Comparison of ENCODE assay signal across 8 mouse cellular contexts in genomic region chr10:61383715-61384047, GRCm38 (mm10). TPM values are rescaled to one million over a fixed set of nuclear protein-coding genes. Genes with fewer than 3 reads are reported as not detected.
DNase-seq lines count a peak whose midpoint lies in the region; ATAC-seq and TF ChIP-seq lines count a peak whose summit lies in the region.

No protein-coding gene starts in this region.

- no peak for TF ChIP-seq CTCF in midbrain, postnatal 0 days (IDR thresholded peaks at IDR 0.05)

- H3K36me3 ChIP-seq in kidney, embryonic 16.5 days (ENCODE audit: insufficient read depth, low read length) = no peaks in the 10 kb centered on the region
- H3K36me3 ChIP-seq in embryonic facial prominence, embryonic 12.5 days = no peaks in the 10 kb centered on the region
- no peaks in the 10 kb centered on the region for H3K36me3 ChIP-seq in intestine, embryonic 15.5 days
- no peaks in the 10 kb centered on the region for H3K36me3 ChIP-seq in midbrain, postnatal 0 days (ENCODE audit: insufficient read depth, low read length)

- no peaks in the 10 kb centered on the region for H3K9me3 ChIP-seq in kidney, embryonic 16.5 days (ENCODE audit: low read length)
- no peaks in the 10 kb centered on the region for H3K9me3 ChIP-seq in embryonic facial prominence, embryonic 12.5 days
- H3K9me3 ChIP-seq in intestine, embryonic 15.5 days = no peaks in the 10 kb centered on the region
- no peaks in the 10 kb centered on the region for H3K9me3 ChIP-seq in midbrain, postnatal 0 days (ENCODE audit: low read length)

- DNase-seq in kidney, adult 8-10 months = no peak
- DNase-seq in midbrain, postnatal 0 days (ENCODE audit: low spot score) = no peak
- DNase-seq in right cerebral cortex, postnatal 4 days = no peak
- DNase-seq in testis, postnatal 14 days (ENCODE audit: low spot score) = no peak

- H3K4me1 ChIP-seq in kidney, embryonic 16.5 days (ENCODE audit: insufficient read depth, low read length) = peaks cover 49% of the 10 kb centered on the region
- peaks cover 31% of the 10 kb centered on the region for H3K4me1 ChIP-seq in embryonic facial prominence, embryonic 12.5 days
- peaks cover 56% of the 10 kb centered on the region for H3K4me1 ChIP-seq in intestine, embryonic 15.5 days (replicated peaks)
- H3K4me1 ChIP-seq in midbrain, postnatal 0 days (ENCODE audit: insufficient read depth, low read length) = peaks cover 5% of the 10 kb centered on the region

- H3K9ac ChIP-seq in kidney, embryonic 16.5 days (replicated peaks; ENCODE audit: low read length) = peak overlapping the region; percentile 90
- H3K9ac ChIP-seq in embryonic facial prominence, embryonic 12.5 days = peak overlapping the region; percentile 71
- peak overlapping the region; percentile 70 for H3K9ac ChIP-seq in intestine, embryonic 15.5 days
- peak overlapping the region; percentile 65 for H3K9ac ChIP-seq in midbrain, postnatal 0 days (replicated peaks; ENCODE audit: low read length, poor library complexity, severe bottlenecking)

- WGBS in kidney, embryonic 16.5 days = 4% methylated on average over 11 of the region's 11 CpGs
- WGBS in embryonic facial prominence, embryonic 12.5 days = 3% methylated on average over 11 of the region's 11 CpGs
- 8% methylated on average over 11 of the region's 11 CpGs for WGBS in intestine, embryonic 15.5 days
- 2% methylated on average over 11 of the region's 11 CpGs for WGBS in midbrain, postnatal 0 days

- H3K27me3 ChIP-seq in kidney, embryonic 16.5 days (ENCODE audit: insufficient read depth, low read length) = no peaks in the 10 kb centered on the region
- H3K27me3 ChIP-seq in embryonic facial prominence, embryonic 12.5 days = peaks cover 9% of the 10 kb centered on the region; the same call in 1 of the 2 replicates
- H3K27me3 ChIP-seq in intestine, embryonic 15.5 days (replicated peaks) = no peaks in the 10 kb centered on the region
- H3K27me3 ChIP-seq in midbrain, postnatal 0 days (ENCODE audit: insufficient read depth, low read length) = no peaks in the 10 kb centered on the region

- peak overlapping the region; percentile 94 for H3K4me2 ChIP-seq in kidney, embryonic 16.5 days (replicated peaks; ENCODE audit: low read depth, low read length)
- H3K4me2 ChIP-seq in embryonic facial prominence, embryonic 12.5 days (replicated peaks) = peak overlapping the region; percentile 92
- peak overlapping the region; percentile 99 for H3K4me2 ChIP-seq in intestine, embryonic 15.5 days (replicated peaks)
- H3K4me2 ChIP-seq in midbrain, postnatal 0 days (ENCODE audit: low read depth, low read length, poor library complexity, severe bottlenecking) = peak overlapping the region; percentile 91

- H3K4me3 ChIP-seq in kidney, embryonic 16.5 days (ENCODE audit: low read length) = peak overlapping the region; percentile 78
- H3K4me3 ChIP-seq in embryonic facial prominence, embryonic 12.5 days = peak overlapping the region; percentile 63
- peak overlapping the region; percentile 67 for H3K4me3 ChIP-seq in intestine, embryonic 15.5 days (replicated peaks)
- peak overlapping the region; percentile 60 for H3K4me3 ChIP-seq in midbrain, postnatal 0 days (ENCODE audit: low read depth, low read length)

- H3K27ac ChIP-seq in kidney, embryonic 16.5 days (ENCODE audit: low read length) = peak overlapping the region; percentile 35; the same call in 1 of the 2 replicates
- no peak overlapping the region for H3K27ac ChIP-seq in embryonic facial prominence, embryonic 12.5 days
- no peak overlapping the region for H3K27ac ChIP-seq in intestine, embryonic 15.5 days
- peak overlapping the region; percentile 43; the same call in 1 of the 2 replicates for H3K27ac ChIP-seq in midbrain, postnatal 0 days (ENCODE audit: low read depth, low read length)

- no peak for ATAC-seq in kidney, embryonic 16.5 days (ENCODE audit: low FRiP score, low TSS enrichment)
- no peak for ATAC-seq in embryonic facial prominence, embryonic 12.5 days (ENCODE audit: insufficient number of reproducible peaks, insufficient read depth, low FRiP score, low TSS enrichment)
- no peak for ATAC-seq in intestine, embryonic 15.5 days
- 0 out of 2 replicates have a peak, but pooled peaks have one; percentile 22 for ATAC-seq in midbrain, postnatal 0 days (ENCODE audit: low FRiP score)
- no peak for ATAC-seq in activated CD4-positive, CD25-positive, alpha-beta regulatory T cell, adult 4 months

RNA-seq across cellular contexts. Expression of gene Pald1, which starts 0.4 kb away (rescaled TPM):
- 39.5 and 40.2 TPM in 2 replicates for polyA plus RNA-seq in kidney, embryonic 16.5 days (2015; fragmentation: Nextera tagmentation; extraction: Ambion mirVana)
- polyA plus RNA-seq in embryonic facial prominence, embryonic 12.5 days (2016; fragmentation: Nextera tagmentation; extraction: Ambion mirVana) = 26.7 and 28.6 TPM in 2 replicates
- 14.5 and 16.3 TPM in 2 replicates for polyA plus RNA-seq in intestine, embryonic 15.5 days (2015; fragmentation: Nextera tagmentation; extraction: Ambion mirVana)
- 25.2 and 27.1 TPM in 2 replicates for total RNA-seq in midbrain, postnatal 0 days (2014; rRNA removed)
- polyA plus RNA-seq in midbrain, postnatal 0 days (2015; fragmentation: Nextera tagmentation; extraction: Ambion mirVana) = 16.0 and 16.8 TPM in 2 replicates
- not detected for polyA plus RNA-seq in activated CD4-positive, CD25-positive, alpha-beta regulatory T cell, adult 4 months (2017; shearing (Covaris generic))

RNA-seq across cellular contexts. Expression of gene Nodal, which starts 34.1 kb away (rescaled TPM):
- 0.40 and 0.67 TPM in 2 replicates for polyA plus RNA-seq in kidney, embryonic 16.5 days (2015; fragmentation: Nextera tagmentation; extraction: Ambion mirVana)
- polyA plus RNA-seq in embryonic facial prominence, embryonic 12.5 days (2016; fragmentation: Nextera tagmentation; extraction: Ambion mirVana) = 0.10 TPM in 1 of 2 replicates, not detected in the other
- polyA plus RNA-seq in intestine, embryonic 15.5 days (2015; fragmentation: Nextera tagmentation; extraction: Ambion mirVana) = 0.09 and 0.20 TPM in 2 replicates
- total RNA-seq in midbrain, postnatal 0 days (2014; rRNA removed) = 0.38 and 0.47 TPM in 2 replicates
- polyA plus RNA-seq in midbrain, postnatal 0 days (2015; fragmentation: Nextera tagmentation; extraction: Ambion mirVana) = 0.26 and 0.37 TPM in 2 replicates
- not detected for polyA plus RNA-seq in activated CD4-positive, CD25-positive, alpha-beta regulatory T cell, adult 4 months (2017; shearing (Covaris generic))

Comparison
In these comparisons a context has a peak if more than half of its experiments do, and no peak if none do; other contexts are left out.
1. H3K27ac ChIP-seq: peak in kidney, embryonic 16.5 days (single experiment) and midbrain, postnatal 0 days (single experiment); none in embryonic facial prominence, embryonic 12.5 days (single experiment) and intestine, embryonic 15.5 days (single experiment).
2. RNA of gene Pald1, which starts 0.4 kb away (polyA plus RNA-seq): 39.5 to 40.2 TPM in kidney, embryonic 16.5 days, 26.7 to 28.6 TPM in embryonic facial prominence, embryonic 12.5 days, 16.0 to 16.8 TPM in midbrain, postnatal 0 days and 14.5 to 16.3 TPM in intestine, embryonic 15.5 days; not detected in activated CD4-positive, CD25-positive, alpha-beta regulatory T cell, adult 4 months; every median in the first group is over 10 times any median in the second.
3. Peak in every context shown above with its lines, with median percentiles within 50 percentile points of each other: H3K4me2 ChIP-seq, H3K4me3 ChIP-seq and H3K9ac ChIP-seq.